Mouse (Mus musculus) liver, embryonic 15.5 days (tissue): Measurements from ENCODE around the gene Syt16. TPM values are rescaled to one million over a fixed set of nuclear protein-coding genes. Genes with fewer than 3 reads are reported as not detected.

Experiments
- ATAC-seq: fragments of 200-750 bp; cut with Nextera tagmentation; 2 replicates; pipeline ENCODE4 v1.8.0; 2017; ENCODE audit warnings: moderate number of reproducible peaks, mild to moderate bottlenecking, moderate library complexity; ENCODE audit not compliant: insufficient read depth
- H3K27ac ChIP-seq: fragments of 300-500 bp; sonication (generic); replicated peaks from 2 replicates; pipeline ENCODE4 v1.5.1; 2015; ENCODE audit warnings: mild to moderate bottlenecking, inconsistent platforms
- H3K27me3 ChIP-seq: fragments of 300-500 bp; sonication (generic); 2 replicates; pipeline ENCODE4 v1.6.1; 2015; ENCODE audit warnings: mild to moderate bottlenecking, inconsistent platforms
- H3K36me3 ChIP-seq: fragments of 300-500 bp; sonication (generic); replicated peaks from 2 replicates; pipeline ENCODE4 v1.6.1; 2015; ENCODE audit warnings: moderate library complexity, mild to moderate bottlenecking, inconsistent platforms
- H3K4me1 ChIP-seq: fragments of 300-500 bp; sonication (generic); replicated peaks from 2 replicates; pipeline ENCODE4 v1.6.1; 2015; ENCODE audit warnings: inconsistent platforms
- H3K4me2 ChIP-seq: fragments of 300-500 bp; sonication (generic); 2 replicates; pipeline ENCODE4 v1.6.1; 2015; ENCODE audit warnings: moderate library complexity, mild to moderate bottlenecking, inconsistent platforms
- H3K4me3 ChIP-seq: fragments of 300-500 bp; sonication (generic); replicated peaks from 2 replicates; pipeline ENCODE4 v1.5.1; 2015; ENCODE audit warnings: mild to moderate bottlenecking, inconsistent platforms
- H3K9ac ChIP-seq: fragments of 300-500 bp; sonication (generic); 2 replicates; pipeline ENCODE4 v1.6.1; 2015; ENCODE audit warnings: moderate library complexity, mild to moderate bottlenecking, inconsistent platforms
- H3K9me3 ChIP-seq: fragments of 300-500 bp; sonication (generic); replicated peaks from 2 replicates; pipeline ENCODE4 v1.6.1; 2016; ENCODE audit warnings: inconsistent platforms
- WGBS: fragments of 180-500 bp; shearing (Covaris S2); methylation state at CpG from one replicate; pipeline ENCODE4 v1.1.7; 2015; ENCODE audit warnings: mixed read lengths; ENCODE audit not compliant: insufficient replicate concordance; 5-methylcytosine and 5-hydroxymethylcytosine counted together
- polyA plus RNA-seq: library from polyadenylated mRNA; unstranded; fragments of >200 nt; fragmentation: Nextera tagmentation; extraction: Ambion mirVana; gene quantifications from 2 replicates; pipeline ENCODE4 v1.2.1, GENCODE M21; 2015

Gene Syt16
- polyA plus RNA-seq, 1 experiment from 2014 or later, result 0.23 TPM

DNA sequence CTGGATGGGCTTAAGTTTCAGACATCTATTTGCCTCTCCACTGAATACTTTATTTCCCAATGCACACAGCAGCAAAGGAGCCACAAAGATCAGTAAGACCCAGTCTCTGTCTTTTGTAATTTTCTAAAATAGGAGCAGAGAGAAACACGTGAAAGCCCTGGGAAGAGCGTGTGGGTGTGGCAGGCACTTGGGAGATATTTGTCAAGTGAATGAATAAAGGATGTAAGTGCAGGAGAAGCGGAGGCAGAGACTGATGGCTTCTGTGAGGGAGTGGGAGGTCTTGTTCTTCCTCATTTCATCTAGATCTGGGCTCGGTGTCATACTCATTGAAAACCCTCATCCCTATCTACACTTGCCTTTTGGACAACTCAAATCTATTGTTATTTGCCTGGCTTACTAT lies 78.6 kb downstream of the Syt16 start:
- 47% methylated on average over 4 of the region's 4 CpGs for WGBS
- H3K27me3 ChIP-seq, result no peaks in the 10 kb centered on the region
- H3K4me2 ChIP-seq, result no peak overlapping the region
- H3K36me3 ChIP-seq, result no peaks in the 10 kb centered on the region
- no peak overlapping the region for H3K4me3 ChIP-seq
- no peak overlapping the region for H3K27ac ChIP-seq
- H3K9ac ChIP-seq, result no peak overlapping the region
- H3K9me3 ChIP-seq, result no peaks in the 10 kb centered on the region
- no peaks in the 10 kb centered on the region for H3K4me1 ChIP-seq
- no peak for ATAC-seq

DNA sequence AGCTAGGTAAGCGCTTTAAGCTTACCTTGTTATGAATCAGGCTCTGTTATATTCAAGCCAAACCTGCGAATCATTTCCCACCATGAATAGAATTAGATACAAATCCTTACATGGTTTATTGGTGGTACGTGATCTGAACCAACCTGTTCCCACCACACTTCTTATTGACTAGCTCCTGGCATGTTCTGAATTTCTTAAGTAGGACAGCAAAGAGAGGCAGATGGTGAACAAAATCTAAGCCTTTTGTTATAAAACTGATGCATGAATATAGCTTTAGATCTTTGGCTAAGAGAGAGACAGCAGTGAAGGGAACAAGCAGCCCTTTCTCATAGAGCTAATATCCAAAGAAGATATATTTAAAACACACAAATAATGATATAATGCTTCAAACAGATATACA lies 83.7 kb downstream of the Syt16 start:
- Histone ChIP-seq H3K36me3 (no peaks in the 10 kb centered on the region), H3K27ac (no peak overlapping the region), H3K9ac (no peak overlapping the region), H3K27me3 (no peaks in the 10 kb centered on the region), H3K4me1 (no peaks in the 10 kb centered on the region), H3K9me3 (no peaks in the 10 kb centered on the region), H3K4me3 (no peak overlapping the region), H3K4me2 (no peak overlapping the region)
- whole genome bisulfite sequencing, result 70% methylated on average over 3 of the region's 3 CpGs
- ATAC-seq, result no peak

DNA sequence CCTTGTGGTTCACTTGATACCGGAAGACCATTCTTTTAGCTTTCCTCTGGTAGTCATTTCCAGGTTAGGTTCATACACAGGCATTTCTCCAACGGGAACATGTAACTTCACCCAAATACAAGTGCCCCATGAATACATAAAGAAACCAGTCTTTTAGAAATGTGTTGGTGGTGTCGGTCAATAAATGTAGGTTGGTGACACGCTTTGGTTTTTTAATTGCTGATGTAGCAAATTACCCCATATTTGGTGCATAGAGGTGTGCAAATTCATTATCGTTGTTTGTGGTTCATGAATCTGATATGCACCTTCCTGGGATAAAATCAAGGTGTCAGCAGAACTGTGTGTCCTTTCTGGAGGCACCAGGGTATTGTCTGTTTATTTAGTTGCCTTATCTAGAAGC lies 86.9 kb downstream of the Syt16 start:
- ATAC-seq, result no peak
- 66% methylated on average over 5 of the region's 5 CpGs for WGBS
- no peak overlapping the region for H3K4me3 ChIP-seq

DNA sequence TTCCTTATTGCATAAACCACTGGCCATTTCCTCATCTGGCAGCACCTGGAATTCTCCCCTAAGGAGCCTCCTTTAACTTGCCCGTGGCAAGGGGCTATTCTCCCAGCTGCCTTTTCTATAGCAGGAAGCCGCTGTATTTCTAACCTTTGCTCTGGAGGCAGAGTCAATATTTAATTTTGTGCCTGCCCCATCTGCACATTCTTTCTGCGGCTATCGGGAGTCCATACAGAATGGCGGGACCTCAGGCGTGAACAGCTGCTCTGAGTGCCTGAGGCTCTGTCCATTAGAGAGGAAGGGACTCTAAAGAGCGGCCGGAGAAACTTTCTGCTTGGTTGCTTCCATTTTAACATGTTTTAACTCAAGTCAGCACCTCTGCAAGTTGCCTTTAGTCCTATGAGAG lies 89.6 kb downstream of the Syt16 start:
- WGBS, result 63% methylated on average over 8 of the region's 8 CpGs
- ATAC-seq, result peak; percentile 63; the same call in 1 of the 2 replicates
- H3K27ac ChIP-seq, result no peak overlapping the region

More for the DNA sequence above, 86.9 kb downstream of the Syt16 start:
- H3K9me3 ChIP-seq, result no peaks in the 10 kb centered on the region
- H3K27ac ChIP-seq, result no peak overlapping the region
- no peak overlapping the region for H3K9ac ChIP-seq
- H3K4me1 ChIP-seq, result no peaks in the 10 kb centered on the region
- H3K36me3 ChIP-seq, result no peaks in the 10 kb centered on the region
- no peak overlapping the region for H3K4me2 ChIP-seq
- no peaks in the 10 kb centered on the region for H3K27me3 ChIP-seq

DNA sequence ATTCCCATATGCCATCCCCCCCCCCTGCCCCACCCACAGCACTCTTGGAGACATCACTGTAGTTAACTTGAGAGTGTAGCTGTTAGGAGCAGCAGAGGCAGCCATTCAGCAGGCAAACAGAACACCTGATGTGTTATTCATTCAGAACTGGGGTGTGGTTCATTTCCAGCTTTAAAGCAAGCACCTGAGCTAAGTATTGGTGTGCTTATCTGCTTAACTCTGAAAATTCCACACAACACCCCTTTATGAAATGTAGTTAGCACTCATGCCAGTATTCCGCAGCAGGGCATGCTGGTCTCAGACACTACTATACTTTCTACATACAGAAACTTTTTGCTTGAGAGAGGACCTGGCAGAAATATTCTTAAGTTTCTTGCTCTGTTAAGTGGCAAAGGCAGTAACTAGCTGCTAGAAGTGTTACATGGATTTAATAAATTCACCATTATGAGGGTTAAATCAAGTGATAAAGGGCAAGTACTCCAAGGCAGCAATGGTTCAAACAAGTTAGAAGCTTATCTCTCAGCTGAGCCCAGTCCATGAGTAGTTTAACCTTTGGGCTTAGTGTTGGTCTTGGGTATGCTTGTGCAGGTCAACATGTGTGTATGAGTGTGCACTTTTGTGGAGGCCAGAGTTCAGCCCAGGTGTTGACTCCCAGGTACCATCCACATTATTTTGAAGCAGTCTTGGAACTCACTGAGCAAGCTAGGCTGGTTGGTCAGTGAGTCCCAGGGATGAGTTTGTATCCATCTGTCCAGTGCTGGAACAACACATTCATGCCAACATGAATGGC lies 92.1 kb downstream of the Syt16 start:
- Histone ChIP-seq H3K4me2 (no peak overlapping the region), H3K9ac (no peak overlapping the region), H3K4me3 (no peak overlapping the region), H3K27ac (no peak overlapping the region), H3K9me3 (no peaks in the 10 kb centered on the region), H3K27me3 (no peaks in the 10 kb centered on the region), H3K4me1 (no peaks in the 10 kb centered on the region), H3K36me3 (no peaks in the 10 kb centered on the region)
- WGBS, result 67% methylated on average over 1 of the region's 1 CpGs
- ATAC-seq, result no peak

More for the DNA sequence above, 89.6 kb downstream of the Syt16 start:
- Histone ChIP-seq H3K4me3 (no peak overlapping the region), H3K4me2 (no peak overlapping the region), H3K9ac (no peak overlapping the region), H3K4me1 (no peaks in the 10 kb centered on the region), H3K27me3 (no peaks in the 10 kb centered on the region), H3K9me3 (no peaks in the 10 kb centered on the region), H3K36me3 (no peaks in the 10 kb centered on the region)

DNA sequence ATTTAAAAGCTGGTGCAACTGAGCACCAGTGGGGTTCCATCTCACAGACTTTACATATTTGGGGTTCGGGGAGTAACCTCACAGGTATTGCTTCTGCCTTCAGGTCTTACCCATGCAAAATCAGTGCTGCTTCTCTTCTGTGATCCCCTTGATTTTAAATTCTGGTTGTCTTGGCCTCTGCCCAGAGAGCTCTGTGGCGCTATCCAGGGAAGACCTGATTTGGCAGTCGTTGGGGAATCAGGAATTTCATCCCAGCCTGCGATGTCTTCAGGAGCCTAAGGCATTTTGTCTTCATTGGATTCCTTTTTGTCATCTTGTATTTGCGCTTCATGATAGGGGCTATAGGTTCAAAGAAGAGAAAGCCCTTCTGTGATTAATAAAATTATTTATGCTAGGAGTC lies 95.1 kb downstream of the Syt16 start:
- no peaks in the 10 kb centered on the region for H3K36me3 ChIP-seq
- ATAC-seq, result no peak
- no peak overlapping the region for H3K4me3 ChIP-seq
- H3K27ac ChIP-seq, result no peak overlapping the region
- H3K27me3 ChIP-seq, result no peaks in the 10 kb centered on the region
- no peak overlapping the region for H3K9ac ChIP-seq
- H3K4me2 ChIP-seq, result no peak overlapping the region
- WGBS, result 64% methylated on average over 5 of the region's 5 CpGs
- no peaks in the 10 kb centered on the region for H3K4me1 ChIP-seq
- no peaks in the 10 kb centered on the region for H3K9me3 ChIP-seq

DNA sequence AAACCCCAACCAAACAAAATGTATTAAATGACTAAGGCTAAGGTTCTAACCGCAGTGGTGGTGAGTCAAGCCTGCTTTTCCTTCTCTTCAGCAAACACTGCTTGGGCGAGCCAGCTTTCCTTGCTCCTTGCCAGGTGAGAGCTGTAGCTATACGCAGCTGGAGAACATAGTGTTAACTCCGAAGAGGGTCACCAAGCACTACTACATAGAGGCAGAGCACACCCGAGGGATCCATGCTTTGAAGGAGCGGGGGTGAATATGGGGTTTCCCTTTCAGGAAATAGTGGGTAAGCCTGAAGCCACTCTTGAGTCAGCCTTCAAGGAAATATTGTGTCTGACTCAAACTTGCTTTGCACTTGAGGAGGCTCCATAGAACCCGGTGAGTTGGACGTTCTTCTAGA lies 95.6 kb downstream of the Syt16 start:
- no peak for ATAC-seq
- H3K9me3 ChIP-seq, result no peaks in the 10 kb centered on the region
- no peak overlapping the region for H3K9ac ChIP-seq
- 56% methylated on average over 8 of the region's 8 CpGs for WGBS
- no peaks in the 10 kb centered on the region for H3K4me1 ChIP-seq
- no peaks in the 10 kb centered on the region for H3K36me3 ChIP-seq
- H3K27me3 ChIP-seq, result no peaks in the 10 kb centered on the region
- H3K4me3 ChIP-seq, result no peak overlapping the region
- H3K27ac ChIP-seq, result no peak overlapping the region
- H3K4me2 ChIP-seq, result no peak overlapping the region

DNA sequence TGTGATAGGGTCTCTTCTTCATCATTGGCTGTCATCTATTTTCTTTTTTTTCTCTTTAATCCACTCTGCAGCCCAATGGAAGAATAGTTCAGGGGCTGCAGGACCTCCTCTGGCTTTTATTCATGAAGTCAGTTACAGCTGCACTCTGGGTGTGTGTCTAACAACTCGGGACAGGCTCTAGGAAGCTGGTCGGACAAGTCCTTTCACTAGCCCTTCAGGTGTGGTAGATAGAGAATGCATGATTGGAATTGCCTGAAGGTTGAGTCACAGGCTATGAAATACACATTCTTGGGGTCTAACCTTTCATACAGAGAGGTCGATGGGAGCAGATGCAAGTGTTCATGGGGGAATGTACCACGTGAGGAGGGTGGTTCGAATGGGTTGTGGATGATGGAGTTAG lies 97.2 kb downstream of the Syt16 start:
- no peak for ATAC-seq
- no peak overlapping the region for H3K27ac ChIP-seq
- no peak overlapping the region for H3K4me3 ChIP-seq
- no peaks in the 10 kb centered on the region for H3K27me3 ChIP-seq
- H3K9me3 ChIP-seq, result no peaks in the 10 kb centered on the region
- H3K36me3 ChIP-seq, result no peaks in the 10 kb centered on the region
- 56% methylated on average over 5 of the region's 5 CpGs for WGBS
- H3K4me1 ChIP-seq, result no peaks in the 10 kb centered on the region
- H3K9ac ChIP-seq, result no peak overlapping the region
- H3K4me2 ChIP-seq, result no peak overlapping the region

DNA sequence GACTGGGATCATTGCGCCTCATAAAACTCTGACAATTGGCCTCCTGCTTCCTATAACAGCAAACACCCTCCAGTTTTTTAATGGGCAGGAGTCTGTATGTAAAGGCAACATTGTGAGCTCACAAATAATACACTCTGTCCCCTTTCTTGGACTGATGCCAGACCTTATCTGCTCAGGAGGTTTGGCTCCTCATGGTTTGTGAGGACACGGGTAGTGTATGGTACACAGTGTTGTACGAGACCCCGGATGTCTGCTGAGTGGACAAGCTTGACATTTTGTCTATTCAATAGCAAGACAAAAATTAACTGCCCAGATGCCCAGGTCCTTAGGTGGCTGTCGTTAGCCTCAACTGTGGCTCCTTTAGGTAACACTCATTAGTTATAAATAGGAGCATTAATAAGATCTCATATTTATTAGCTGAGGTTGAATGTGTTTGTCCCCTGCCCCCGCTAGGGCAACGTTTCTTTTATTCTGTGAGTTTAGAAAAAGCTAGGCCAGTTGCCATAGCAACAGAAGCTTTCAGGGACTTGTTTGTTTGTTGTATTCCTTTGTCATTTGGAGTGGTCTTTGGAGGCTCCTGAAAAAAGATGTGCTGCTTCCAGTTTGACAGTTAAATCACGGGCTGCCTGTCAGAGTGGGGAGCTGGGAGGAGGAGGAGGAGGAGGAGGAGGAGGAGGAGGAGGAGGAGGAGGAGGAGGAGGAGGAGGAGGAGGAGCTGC lies 101.3 kb downstream of the Syt16 start:
- Histone ChIP-seq H3K27ac (no peak overlapping the region), H3K27me3 (no peaks in the 10 kb centered on the region), H3K4me3 (no peak overlapping the region), H3K4me1 (no peaks in the 10 kb centered on the region), H3K9me3 (no peaks in the 10 kb centered on the region), H3K36me3 (no peaks in the 10 kb centered on the region), H3K9ac (no peak overlapping the region), H3K4me2 (no peak overlapping the region)
- ATAC-seq, result no peak
- 57% methylated on average over 8 of the region's 8 CpGs for WGBS

DNA sequence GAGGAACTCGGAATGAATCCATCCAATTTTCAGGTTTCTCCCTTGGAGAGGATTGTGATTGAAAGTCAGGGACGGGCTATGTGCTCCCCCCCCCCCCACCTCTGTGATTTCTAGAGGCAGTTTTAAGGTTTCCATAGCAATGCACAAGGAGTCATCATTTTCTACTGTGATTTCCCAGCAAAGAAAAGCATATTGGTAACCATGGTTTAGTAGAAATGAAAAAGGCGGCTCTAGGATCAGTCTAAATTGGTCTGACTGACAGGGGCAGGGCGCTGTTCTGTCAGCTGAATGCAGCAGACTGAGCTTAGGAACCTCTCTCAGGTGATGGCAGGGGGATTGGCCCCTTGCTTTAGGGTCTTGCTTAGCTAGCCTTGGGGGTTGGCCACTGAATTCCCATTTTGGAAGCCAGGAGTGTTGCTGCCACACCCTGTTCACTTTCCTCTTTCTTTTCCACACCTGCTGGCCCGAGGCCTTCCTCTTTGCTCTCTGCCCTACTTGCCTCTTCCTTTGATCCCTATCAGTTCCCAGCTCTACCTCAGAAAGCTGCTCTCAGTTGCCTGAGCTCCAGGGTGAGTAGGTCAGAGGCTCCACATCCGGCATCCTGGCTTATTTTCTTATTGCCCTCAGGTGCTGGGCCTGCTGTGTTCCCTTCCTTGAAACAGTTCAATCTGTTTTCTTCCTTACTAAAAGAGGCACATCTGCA lies 108.5 kb downstream of the Syt16 start:
- WGBS, result 44% methylated on average over 6 of the region's 6 CpGs
- H3K4me3 ChIP-seq, result no peak overlapping the region
- no peak for ATAC-seq
- no peaks in the 10 kb centered on the region for H3K9me3 ChIP-seq
- H3K27ac ChIP-seq, result no peak overlapping the region
- H3K9ac ChIP-seq, result no peak overlapping the region
- no peak overlapping the region for H3K4me2 ChIP-seq
- no peaks in the 10 kb centered on the region for H3K4me1 ChIP-seq
- no peaks in the 10 kb centered on the region for H3K36me3 ChIP-seq
- no peaks in the 10 kb centered on the region for H3K27me3 ChIP-seq

DNA sequence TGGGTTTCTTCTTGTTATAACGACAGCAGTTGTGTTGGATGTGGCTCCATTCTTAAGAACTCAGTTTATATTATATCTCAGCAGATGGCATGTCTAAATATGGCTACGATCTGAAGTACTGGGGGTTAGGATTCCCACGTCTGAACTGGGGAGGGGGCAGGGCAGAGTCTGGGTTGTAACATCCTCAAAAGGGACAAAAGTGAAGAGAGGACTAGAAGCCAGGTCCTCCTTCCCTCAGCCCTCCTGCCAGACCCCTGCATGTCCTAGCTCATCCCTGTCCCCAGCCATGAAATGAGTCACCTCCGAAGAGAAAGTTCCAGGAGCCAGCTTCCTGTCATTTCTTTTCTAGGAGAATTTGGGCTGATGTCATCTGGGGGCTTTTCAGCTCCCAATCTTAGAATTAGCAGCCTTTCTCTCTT lies 111.2 kb downstream of the Syt16 start:
- WGBS, result 44% methylated on average over 4 of the region's 4 CpGs
- no peak overlapping the region for H3K27ac ChIP-seq
- ATAC-seq, result no peak
- H3K4me3 ChIP-seq, result no peak overlapping the region
- H3K36me3 ChIP-seq, result no peaks in the 10 kb centered on the region
- H3K4me1 ChIP-seq, result no peaks in the 10 kb centered on the region
- H3K9me3 ChIP-seq, result no peaks in the 10 kb centered on the region
- H3K4me2 ChIP-seq, result no peak overlapping the region
- H3K9ac ChIP-seq, result no peak overlapping the region
- no peaks in the 10 kb centered on the region for H3K27me3 ChIP-seq
